Mouse (Mus musculus) adipocyte (in vitro differentiated cells): ENCODE measurements around the gene Zfp831.

Source experiments
- DNase-seq: peaks from one replicate; pipeline ENCODE4 v3.0.0-alpha.2; 2016; ENCODE audit warnings: low spot score

The Zfp831 gene

DNA sequence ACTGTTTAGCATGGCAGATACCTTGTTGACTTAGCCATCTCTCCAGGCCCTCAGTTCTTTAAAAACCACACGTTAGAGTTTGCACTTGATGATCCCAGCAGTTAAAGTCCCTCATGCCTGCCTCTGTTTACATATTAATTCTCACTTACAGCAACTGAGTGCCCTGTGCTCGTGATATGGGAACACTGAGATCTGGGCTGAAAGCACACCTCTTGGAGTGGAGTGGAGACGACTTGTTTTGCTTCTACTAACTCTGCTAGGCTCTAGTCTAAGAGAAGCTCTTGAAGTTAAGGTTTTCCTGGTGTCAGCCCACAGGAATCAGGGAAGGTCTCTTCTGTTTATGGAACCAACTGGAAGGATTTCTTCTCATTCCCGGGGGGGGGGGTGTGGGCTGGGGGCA is 9.5 kb downstream of the Zfp831 start:
- no peak for DNase-seq

DNA sequence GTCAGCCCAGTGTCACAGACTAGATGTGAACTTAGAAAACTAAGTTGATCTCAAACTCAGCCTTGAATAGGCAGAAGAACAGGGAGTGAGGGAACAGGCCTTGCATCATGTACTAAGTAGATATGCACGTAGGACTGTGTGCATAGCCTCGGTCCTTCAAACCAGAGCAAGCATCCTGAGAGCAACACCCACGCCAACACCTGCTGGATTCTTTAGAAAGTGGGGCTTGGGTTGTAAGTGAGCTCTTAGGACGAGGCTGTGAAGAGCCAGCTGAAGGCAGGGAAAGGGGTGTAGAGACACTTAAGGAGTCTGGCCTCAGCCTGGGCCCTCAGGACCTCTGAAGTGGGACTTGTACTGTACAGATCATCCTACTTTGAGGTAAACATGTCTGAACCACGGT is 12.0 kb downstream of the Zfp831 start:
- no peak for DNase-seq

DNA sequence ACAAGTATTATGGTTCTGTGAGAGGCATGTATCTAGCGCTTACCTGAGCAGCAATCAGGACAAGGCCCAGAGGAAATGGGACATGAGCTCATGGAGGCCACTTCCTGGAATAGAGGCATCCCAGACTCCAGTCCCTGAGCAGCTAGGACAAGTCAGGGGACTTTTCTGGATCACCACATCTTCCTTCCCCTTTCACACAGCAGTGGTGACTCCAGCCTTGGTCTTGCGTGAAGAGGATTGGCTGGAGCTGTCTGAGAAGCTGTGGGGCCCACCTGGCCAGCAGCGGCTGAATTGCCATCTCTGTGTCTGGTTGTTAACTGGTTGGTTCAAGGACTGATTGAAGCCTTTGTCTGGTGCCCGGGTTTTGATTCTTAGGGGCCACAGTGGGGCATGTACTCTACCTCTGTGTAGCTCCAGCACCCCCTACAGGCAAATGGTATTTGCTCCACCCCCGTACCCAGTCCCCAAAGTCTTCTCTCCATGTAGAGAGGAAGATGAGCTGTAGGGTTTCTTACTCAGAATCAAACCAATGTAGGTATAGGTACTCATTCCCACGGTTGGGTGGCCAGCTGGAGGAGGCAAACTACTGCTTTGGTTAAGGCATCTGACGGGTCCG is 15.0 kb downstream of the Zfp831 start:
- DNase-seq, result no peak

DNA sequence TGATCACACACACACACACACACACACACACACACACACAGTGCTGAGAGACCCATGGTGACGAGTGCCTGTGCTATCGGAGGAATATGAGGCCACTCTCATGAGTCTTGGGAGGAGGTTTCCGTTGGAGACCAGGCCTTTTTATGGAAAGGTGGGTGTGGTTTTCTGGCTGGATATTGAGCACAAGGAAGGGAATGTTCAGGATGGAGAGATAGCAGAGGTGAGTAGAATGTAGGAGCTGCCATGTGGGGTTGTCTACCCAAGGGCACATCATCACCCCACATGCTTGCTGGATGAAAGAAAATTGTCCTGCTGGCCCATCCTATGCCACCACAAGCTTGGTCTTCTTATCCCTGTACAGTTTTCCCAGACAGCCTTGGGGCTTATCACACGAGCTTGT is 16.5 kb downstream of the Zfp831 start:
- no peak for DNase-seq

DNA sequence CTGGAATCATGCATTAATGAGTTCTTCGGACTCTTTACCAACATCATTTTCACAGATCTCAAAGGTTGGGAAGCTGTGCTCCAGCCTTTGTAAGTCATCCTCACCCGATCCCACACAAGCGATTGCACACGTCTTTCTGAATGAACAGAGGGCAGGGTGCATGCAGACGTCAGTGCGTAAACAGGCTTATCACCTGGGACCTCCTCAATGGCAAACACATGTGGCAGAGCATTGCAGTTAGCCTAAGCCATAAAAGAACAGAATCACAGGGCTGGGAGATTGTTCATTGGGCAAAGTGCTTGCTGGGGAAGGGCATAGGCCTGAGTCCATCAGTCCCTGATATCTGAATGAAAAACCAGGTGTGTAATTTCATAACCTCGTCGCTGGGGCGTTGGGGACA is 17.0 kb downstream of the Zfp831 start:
- no peak for DNase-seq

DNA sequence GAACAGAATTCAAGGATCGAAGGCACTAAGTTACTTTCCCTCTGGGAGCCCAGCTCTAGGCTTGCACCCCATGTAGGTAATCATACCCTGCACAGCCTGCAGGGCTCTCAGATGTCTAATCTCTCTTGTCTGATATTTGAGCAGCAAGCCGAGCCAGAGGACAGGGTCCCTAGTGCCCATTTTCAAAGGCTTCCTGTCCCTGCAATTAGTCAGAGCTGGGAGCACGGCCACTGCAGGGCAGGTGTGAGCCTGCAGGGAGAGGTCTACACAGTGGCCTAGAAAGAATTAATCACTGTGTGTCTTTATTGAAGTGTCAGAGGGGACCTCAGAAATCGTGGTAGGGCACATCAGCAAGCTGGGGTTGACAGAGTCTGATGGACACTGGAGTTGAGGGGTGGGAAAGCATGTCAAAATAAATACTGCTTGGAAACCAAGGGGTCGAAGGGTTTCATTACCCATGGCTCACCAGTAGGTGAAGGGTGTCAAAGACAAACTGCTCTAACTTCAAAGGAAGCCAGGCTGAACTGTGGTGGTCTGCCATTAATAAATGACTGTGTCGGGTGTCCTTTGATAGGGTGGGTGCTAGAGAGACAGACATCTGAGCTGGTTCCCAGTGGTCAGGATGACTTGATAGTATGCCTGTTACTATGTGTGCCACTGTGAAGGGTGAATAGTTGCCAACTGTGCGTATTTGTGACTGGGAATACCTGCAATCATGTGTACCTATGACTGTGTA is 18.3 kb downstream of the Zfp831 start:
- no peak for DNase-seq

DNA sequence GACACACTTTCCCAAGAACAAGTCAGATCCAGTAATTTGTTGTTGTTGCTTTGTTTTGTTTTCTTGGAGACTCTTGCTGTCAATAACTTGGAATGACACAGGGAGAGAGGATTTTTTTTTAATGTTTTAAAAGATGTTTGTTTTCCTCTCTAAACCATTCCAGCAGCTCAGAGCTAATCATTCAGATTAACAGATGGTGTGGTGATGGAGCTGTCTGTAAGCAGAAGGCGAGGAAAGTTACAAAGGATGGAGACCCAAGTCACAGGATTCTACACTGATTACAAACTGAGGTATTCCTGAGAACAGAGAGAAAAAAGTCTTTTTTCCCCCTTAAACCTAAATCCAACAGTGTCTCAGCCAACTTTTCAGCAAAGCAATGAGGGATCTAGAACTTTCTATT is 19.3 kb downstream of the Zfp831 start:
- DNase-seq, result no peak

DNA sequence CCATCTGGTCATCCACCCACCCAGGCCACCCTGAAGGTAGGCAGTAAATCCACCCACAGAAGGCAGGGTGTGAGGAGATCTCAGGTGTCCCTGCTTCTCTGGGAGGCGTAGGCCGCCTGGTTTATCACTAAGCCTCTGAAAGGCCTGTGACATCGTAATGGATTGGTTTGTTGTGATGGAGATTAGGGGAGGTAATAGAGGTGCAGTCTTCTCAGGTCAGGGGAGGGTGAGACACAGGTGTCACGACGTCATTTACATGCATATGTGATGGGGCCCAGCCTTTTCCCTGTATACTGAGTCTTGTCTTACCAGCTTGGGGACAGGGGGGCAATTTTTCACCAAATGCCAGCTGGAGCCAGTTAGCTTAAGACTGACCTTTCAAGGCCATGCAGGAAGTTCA is 22.1 kb downstream of the Zfp831 start:
- DNase-seq, result no peak

DNA sequence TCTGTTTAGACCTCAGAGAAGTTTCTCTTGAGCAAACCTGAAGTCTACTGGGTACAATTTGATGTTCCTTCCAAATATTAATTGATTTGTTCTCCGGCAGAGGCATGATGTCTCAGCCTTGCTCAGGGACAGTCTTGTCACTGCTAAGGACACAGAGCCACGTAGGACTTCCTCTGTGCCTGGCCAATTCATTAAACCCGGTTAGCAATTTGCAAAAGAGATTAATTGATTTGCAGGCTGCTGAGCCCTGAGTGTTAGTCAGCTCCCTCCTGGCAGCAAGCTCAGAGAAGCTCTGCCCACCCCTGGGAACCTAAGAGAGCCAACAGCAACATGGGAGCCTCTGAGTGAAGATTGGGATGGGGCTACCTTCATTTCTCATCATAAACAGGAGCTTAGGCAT is 25.5 kb downstream of the Zfp831 start:
- no peak for DNase-seq

DNA sequence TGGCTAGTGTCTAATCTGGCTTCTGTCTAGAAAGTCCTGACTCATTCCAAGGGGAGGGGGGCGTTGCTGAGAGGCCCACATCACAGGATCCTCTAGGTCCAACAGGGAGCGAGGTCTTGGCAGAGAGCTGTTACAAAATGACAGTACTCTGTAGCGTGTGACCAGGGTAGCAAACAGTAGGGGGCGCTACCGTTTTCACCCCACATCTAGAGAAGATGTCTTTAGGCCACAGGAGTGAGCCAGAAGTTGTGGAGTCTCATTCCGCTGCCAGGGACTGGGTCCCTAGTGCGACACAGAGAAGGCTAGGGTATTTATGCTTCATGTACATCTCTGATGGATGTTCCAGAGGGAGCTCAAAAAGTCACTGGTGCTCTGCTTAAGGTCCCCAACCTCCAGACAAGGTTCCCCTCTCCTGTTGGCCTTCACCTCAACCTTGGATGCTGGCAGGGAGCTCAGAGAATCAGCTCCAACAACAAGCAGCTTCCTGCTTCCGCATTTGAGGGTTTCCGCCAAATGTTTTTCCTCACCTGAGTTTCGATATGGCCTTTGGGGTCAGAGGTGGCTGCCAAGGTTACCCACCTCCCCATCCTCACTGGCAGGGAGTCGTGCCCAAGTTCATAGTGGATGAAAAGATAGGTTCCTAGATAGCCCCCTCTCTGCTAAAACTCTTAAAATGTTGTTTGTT is 29.3 kb downstream of the Zfp831 start:
- DNase-seq, result peak; percentile 4

DNA sequence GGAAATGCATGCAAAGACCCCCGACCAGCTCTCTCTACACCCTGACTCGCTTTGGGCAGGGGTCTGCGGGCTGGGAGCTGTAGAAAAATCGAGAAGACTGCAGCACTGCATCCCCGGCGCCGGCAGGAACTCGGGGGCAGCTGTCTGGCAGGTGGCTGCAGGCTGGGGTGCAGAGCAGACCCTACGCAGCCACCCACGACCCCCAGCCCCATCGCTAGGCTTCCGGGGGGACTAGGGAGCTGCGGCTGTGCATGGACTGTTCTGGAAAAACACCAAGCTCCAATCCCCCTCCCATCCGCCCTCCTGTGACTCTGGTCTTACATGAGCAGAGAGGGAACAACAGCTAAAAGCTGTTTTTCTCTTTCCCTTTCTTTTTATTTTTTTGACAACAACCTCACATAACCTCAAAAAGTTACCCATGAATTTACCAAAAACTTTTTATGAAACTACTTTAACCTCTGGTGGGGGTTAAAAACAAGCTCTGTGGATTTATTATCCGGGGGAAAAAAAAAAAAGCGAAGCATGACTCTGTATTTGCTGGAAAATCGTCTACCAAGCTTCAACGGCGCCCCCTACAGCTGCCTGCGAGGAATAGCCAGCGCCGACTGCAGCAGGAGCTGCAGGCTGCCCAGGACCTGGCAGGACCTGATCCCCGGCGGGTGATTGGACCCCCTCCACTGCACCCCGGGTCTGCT is 30.4 kb downstream of the Zfp831 start:
- DNase-seq, result peak; percentile 82

DNA sequence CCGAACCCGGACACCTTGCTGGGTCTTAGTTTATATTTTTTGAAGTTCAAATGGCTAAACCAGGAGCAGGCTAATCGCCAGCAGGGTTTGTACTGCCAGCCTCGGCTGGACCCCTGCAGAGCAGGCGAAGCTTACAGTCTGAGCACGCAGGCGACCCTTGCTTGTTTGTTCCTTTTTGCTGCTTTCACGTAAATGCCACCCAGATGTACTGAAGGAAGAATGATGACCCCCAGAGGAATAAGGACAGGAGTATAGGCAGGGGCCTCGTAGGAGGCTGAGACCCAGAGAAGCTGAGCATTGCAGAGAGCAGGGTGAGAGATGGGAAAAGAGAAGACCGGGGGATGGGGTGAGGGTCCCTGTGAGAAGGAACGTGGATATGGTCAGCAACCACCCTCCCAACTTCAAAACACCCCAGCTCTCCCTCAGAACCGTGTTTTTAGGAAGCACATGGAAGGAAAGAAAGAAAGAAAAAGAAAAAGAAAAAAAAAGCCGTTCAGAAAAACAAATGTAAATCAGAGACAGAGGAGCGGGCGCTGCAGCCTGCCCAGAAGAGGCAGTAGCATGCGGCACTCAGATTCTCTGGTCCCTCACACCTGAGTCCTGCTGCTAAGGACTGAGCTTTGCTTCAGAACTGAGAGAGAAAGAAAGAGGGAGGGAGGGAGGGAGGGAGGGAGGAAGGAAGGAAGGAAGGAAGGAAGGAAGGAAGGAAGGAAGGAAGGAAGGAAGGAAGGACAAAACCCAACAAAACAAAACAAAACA is 31.1 kb downstream of the Zfp831 start:
- DNase-seq, result no peak

DNA sequence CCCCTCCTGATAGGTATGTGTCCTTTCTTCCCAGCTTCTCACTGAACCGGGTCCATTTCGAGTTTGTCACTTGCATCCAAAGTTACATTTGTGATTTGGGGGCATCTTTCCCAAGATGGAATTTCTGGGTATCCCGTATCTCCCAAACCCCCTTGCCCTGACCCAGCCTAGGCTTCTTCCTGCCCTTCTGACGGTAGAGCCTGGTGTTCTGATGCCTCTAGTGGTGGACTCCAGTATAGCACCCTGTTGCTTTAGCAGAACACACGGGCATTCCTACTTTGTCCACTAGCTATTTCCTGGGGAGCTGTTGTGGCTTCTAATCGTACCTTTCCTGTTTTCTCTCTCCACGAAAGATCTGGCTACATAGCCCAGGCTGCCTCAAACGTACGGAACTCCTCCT is 32.3 kb downstream of the Zfp831 start:
- peak; percentile 34 for DNase-seq

DNA sequence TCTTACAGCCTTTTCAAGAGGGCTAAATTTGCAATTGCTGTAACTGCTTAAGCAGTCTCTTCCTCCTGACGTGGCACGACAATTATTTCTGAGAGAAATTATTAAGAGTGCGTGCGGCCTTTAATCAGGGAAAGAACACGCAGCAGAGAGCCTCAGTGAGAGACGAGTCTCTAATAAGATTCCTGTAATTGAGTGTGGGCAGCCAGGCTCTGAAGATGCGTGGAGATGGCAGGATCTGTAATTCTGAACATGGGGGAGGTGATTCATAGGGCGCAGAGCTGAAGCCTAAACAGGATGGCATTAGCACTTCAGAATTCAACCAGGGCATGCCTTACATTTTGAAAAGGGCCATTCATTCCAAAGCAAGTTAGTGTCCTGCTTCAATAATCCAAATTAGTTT is 58.0 kb downstream of the Zfp831 start:
- DNase-seq, result no peak

DNA sequence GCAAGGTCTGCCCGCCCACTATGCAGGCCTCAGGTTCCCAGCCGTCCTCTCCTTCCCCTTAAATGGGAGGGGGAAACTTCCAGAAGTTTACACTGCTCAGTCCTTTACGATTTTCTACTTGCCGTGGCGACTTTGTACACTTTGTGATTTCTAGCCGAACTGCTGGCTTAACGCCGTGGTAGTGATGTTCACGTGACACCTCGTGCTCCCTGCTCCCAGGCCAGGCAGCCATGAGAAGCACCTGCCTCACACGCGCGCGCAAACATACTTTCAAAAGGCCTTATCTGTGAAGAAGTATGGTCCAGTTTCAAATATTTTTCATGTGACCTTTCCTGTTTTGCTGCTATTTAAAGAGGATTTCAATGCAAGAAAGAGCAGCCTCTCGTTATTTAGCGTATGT is 63.8 kb downstream of the Zfp831 start:
- DNase-seq, result no peak

DNA sequence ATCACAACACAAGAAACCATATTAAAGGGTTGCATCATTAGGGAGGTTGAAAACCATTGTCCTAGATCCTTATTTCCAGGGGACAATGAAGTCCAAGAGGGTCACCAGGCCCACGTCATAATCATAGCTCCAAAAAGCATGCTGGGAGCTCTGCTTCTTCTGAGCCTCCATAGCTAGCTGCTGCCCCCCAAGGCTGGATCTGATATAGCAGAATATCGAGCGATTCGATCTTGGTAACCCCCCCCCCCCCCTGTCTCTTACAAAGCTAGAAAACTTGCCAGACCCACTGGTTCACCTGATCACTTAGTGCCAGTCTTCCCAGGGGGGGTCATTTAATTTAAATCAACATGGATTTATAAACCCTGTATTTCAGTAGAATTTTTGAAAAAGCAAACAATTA is 65.3 kb downstream of the Zfp831 start:
- DNase-seq, result no peak

DNA sequence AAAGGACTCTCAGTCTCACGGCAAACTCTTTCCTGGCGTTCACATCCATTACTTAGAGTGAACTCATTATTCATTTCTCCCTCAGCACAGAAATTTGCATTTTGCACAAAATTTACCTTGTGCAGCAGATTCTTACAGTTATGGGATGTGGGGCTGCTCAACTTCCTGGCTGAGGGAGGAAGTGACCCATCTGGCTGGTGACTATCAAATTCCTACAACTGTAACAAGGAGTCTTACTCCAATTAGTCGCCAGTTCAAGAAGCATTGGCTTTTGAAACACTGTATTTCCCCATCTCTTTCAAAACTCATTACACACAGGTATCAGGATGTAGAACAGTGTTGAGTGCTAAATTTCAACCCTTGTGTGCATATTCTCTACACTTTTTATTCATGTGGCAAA is 66.9 kb downstream of the Zfp831 start:
- DNase-seq, result no peak

DNA sequence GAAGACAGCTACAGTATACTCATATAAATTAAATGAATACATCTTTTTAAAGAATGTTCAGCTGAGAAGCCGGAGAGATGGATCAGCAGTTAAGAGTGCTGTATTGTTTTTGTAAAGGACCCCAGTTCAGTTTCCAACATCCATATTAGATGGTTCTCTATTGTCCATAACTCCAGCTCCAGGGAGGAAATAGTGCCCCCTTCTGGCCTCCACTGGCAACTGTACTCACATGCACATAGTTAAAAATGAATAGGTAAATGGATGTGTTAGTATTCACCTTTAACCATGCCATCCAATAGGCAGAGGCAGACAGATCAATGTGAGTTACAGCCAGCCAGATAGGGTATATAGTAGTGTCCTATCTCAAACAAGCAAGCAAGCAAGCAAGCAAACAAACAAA is 68.7 kb downstream of the Zfp831 start:
- no peak for DNase-seq

DNA sequence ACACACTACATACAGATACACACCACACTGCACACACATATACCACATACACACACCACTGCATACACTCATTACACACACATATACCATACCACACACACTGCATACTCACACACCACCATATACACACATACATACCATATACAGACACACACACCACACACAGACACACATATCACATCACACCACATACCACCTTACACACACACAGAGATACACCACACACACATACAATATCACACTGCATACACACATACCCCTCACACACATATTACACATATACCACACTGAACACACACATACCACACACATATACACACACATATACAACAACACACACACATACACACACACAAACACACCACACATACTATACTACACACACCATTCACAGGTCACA is 72.6 kb downstream of the Zfp831 start:
- no peak for DNase-seq

DNA sequence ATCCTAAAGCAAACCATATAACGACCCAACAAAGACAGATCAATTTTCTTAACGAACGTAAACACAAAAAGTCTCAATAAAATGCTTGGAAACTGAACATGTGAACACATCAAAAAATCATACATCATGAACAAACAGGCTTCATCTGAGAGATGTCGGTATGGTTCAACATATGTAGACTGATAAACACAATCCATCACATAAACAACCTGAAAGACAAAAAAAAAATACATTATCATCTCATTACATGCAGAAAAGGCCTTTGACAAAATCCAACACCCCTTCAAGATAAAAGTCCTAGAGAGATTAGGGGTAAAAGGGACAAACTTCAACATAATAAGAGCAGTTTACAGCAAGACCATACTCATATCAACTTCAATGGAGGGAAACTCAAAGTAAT is 74.5 kb downstream of the Zfp831 start:
- DNase-seq, result no peak

DNA sequence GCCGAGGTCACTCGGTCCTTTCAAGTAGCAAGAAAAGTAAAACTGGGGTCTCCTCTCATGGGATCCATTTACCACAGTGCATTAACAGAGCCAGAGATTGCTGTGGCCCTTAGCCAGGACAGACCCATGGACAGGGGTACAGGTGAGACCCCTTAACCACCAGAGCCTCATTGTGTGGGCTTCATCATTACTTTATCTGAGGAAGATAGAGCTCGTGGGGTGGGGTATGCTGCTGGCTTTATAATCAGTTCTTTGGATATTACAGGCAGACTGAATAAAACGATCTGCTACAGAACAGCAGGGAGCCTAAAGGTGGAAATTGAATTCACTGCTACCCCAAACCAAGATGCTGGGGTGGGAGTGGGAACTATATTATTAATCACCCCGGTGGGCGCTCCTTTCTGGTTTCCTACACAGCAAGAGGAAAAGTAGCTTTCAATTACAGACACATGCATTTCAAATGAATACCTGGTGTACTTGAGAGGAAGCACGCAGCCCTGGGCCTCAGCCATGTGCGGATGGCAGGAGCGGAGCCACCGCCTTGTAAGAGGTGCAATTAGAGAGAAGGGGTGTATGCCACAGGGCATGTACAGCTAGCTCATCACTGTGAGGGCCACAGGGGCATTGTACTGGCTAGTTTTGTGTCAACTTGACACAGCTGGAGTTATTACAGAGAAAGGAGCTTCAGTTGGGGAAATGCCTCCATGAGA is 83.9 kb downstream of the Zfp831 start:
- DNase-seq, result no peak

DNA sequence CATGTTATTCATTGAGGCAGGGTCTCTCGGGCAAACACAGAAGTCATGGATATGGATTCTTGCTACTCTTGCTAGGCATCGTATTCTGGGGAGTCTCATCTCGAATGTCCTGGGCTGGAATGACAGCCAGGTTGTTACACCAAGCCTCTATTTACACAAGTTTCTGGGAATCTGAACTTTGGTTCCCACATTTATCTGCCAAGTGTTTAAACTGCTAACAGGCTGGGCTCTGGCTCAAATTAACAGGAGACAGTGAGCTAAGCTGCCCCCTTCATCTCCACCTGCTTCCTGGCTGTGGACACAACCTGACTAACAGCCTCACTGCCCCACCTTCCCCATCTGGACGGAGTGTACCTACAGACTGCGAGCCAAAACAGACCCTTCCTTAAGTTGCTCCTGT is 88.6 kb downstream of the Zfp831 start:
- DNase-seq, result no peak
